Mouse (Mus musculus) liver, postnatal 0 days (tissue): Measurements from ENCODE around the gene N4bp2. TPM values are rescaled to one million over a fixed set of nuclear protein-coding genes. Genes with fewer than 3 reads are reported as not detected.
"Not testable (repeated sequence)": the region's sequence is repeated elsewhere in the genome, so short reads cannot be mapped to it uniquely, and the experiment has no call there.

ENCODE experiments used
- ATAC-seq: fragments of 200-750 bp; cut with Nextera tagmentation; 2 replicates; pipeline ENCODE4 v1.8.0; 2017; ENCODE audit warnings: mild to moderate bottlenecking, moderate library complexity
- DNase-seq: peaks from one replicate; pipeline ENCODE4 v3.0.0-alpha.2; 2016
- H3K27ac ChIP-seq: fragments of 300-500 bp; sonication (generic); 2 replicates; pipeline ENCODE4 v1.5.1; 2014; ENCODE audit warnings: antibody characterized with exemption, moderate library complexity, mild to moderate bottlenecking, low read depth
- H3K27me3 ChIP-seq: fragments of 300-500 bp; sonication (generic); 2 replicates; pipeline ENCODE4 v1.6.1; 2014; ENCODE audit warnings: low read length, control low read depth, mixed read lengths; ENCODE audit not compliant: insufficient read depth
- H3K36me3 ChIP-seq: fragments of 300-500 bp; sonication (generic); replicated peaks from 2 replicates; pipeline ENCODE4 v1.6.1; 2014; ENCODE audit warnings: mild to moderate bottlenecking, control low read depth, low read length, moderate library complexity, mixed read lengths; ENCODE audit not compliant: insufficient read depth
- H3K4me1 ChIP-seq: fragments of 300-500 bp; sonication (generic); 2 replicates; pipeline ENCODE4 v1.6.1; 2014; ENCODE audit warnings: antibody characterized with exemption, mild to moderate bottlenecking, control low read depth; ENCODE audit not compliant: insufficient read depth
- H3K4me2 ChIP-seq: fragments of 300-500 bp; sonication (generic); 2 replicates; pipeline ENCODE4 v1.6.1; 2014; ENCODE audit warnings: low read depth, mild to moderate bottlenecking, low read length, moderate library complexity, mixed read lengths
- H3K4me3 ChIP-seq: fragments of 300-500 bp; sonication (generic); 2 replicates; pipeline ENCODE4 v1.5.1; 2014; ENCODE audit warnings: low read depth, low read length
- H3K9ac ChIP-seq: fragments of 300-500 bp; sonication (generic); replicated peaks from 2 replicates; pipeline ENCODE4 v1.6.1; 2014; ENCODE audit warnings: mild to moderate bottlenecking, moderate library complexity
- H3K9me3 ChIP-seq: fragments of 300-500 bp; sonication (generic); 2 replicates; pipeline ENCODE4 v1.6.1; 2016; ENCODE audit warnings: mild to moderate bottlenecking, control low read depth, low read length, mixed read lengths
- CTCF ChIP-seq: sonication (generic); IDR thresholded peaks from 2 replicates; pipeline ENCODE4 v1.5.1; 2016; ENCODE audit warnings: antibody characterized with exemption, low read depth
- EP300 ChIP-seq: IDR thresholded peaks from 2 replicates; pipeline ENCODE4 v1.6.1; 2016; ENCODE audit warnings: antibody characterized with exemption, low read depth, mild to moderate bottlenecking
- WGBS: fragments of 180-500 bp; shearing (Covaris S2); extraction: QIAGEN DNeasy Blood & Tissue Kit; methylation state at CpG from one replicate; pipeline ENCODE4 v1.1.7; 2014; ENCODE audit not compliant: insufficient replicate concordance; 5-methylcytosine and 5-hydroxymethylcytosine counted together
- polyA plus RNA-seq: library from polyadenylated mRNA; unstranded; fragments of >200 nt; fragmentation: Nextera tagmentation; extraction: Ambion mirVana; gene quantifications from 2 replicates; pipeline ENCODE4 v1.2.1, GENCODE M21; 2015

N4bp2 gene
- polyA plus RNA-seq, result 4.6 and 5.1 TPM in 2 replicates

DNA sequence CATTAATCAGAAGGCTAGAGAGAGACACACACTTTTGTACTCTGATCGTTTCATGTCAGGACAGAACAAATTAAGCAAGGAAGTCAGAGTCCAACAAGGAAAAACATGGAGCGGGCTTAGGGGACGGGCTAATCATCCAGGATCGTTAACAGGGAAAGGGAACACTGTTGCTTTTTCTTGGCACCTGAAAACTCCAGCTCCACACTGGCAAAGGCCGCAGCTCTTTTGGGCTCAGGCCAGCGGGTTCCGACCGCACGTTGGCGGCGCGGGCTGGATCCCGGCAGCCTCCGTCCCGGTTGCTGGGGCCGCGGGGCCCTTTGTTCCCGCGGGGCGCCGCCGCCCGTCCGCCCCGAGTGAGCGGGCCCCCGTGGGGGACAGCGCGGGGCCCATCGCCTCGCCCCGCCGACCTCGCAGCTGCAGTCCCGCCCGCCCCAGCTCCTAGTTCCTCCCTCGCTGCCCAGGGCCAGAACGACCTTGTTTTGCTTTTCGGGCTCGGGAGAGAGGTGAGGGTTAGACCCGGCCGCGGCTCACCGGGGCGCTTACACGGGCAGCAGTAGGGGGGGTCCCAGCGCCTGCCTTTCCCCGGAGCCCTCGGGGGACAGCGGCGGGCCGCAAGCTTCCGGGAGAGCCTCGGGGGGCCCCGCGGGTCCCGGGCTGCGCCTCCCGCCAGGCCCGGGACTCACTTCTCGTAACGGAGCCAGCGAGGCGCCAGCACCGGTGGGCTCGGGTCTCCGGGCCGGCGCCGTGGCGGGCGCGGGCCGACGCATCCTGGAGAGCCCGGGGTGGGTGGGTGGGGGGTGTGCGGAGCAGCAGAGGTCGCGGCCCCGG is at the start of gene N4bp2:
N4bp2 (plus strand) TSS at position 434 of the 828 bp plus-strand sequence.
- TF ChIP-seq EP300 (peak; percentile 56; the same call in 1 of the 2 replicates), CTCF (no peak)
- Histone ChIP-seq H3K4me2 (peak within 1 kb of the TSS; percentile 79), H3K27me3 (no peaks in the 10 kb centered on the region), H3K27ac (peak within 1 kb of the TSS; percentile 100), H3K36me3 (no peaks in the 10 kb centered on the region; the same call in 1 of the 2 replicates), H3K9ac (peak within 1 kb of the TSS; percentile 100), H3K4me3 (peak within 1 kb of the TSS; percentile 97), H3K4me1 (peaks cover 11% of the 10 kb centered on the region), H3K9me3 (no peaks in the 10 kb centered on the region)
- 1% methylated on average over 48 of the region's 80 CpGs for WGBS
- DNase-seq, result peak; percentile 78
- peak; percentile 44 for ATAC-seq

DNA sequence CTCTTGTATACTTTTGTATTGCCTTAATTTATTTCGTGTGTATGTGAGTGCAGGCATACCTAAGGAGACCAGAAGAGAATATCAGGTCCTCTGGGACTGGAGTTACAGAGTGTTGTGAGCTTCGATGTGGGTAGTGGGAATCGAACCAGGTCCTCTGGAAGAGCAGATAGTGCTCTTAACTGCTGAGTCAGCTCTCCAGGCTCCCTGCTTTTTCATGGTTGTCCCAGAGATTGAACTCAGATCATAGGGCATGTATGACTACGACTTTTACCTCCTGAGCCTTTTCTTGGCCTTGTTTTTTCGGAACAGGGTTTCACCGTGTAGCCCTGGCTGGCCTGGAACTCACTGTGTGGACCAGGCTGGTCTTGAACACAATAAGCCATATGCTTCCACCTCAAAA is 48.2 kb upstream of the N4bp2 start:
- H3K9ac ChIP-seq, result no peak overlapping the region
- no peak overlapping the region for H3K4me3 ChIP-seq
- no peaks in the 10 kb centered on the region for H3K9me3 ChIP-seq
- H3K27me3 ChIP-seq, result no peaks in the 10 kb centered on the region
- ATAC-seq (no peak), DNase-seq (no peak)
- H3K27ac ChIP-seq, result no peak overlapping the region
- TF ChIP-seq EP300 (no peak), CTCF (no peak)
- no peaks in the 10 kb centered on the region for H3K36me3 ChIP-seq
- H3K4me2 ChIP-seq, result no peak overlapping the region
- WGBS, result 81% methylated on average over 6 of the region's 6 CpGs
- peaks cover 2% of the 10 kb centered on the region; the same call in 1 of the 2 replicates for H3K4me1 ChIP-seq

DNA sequence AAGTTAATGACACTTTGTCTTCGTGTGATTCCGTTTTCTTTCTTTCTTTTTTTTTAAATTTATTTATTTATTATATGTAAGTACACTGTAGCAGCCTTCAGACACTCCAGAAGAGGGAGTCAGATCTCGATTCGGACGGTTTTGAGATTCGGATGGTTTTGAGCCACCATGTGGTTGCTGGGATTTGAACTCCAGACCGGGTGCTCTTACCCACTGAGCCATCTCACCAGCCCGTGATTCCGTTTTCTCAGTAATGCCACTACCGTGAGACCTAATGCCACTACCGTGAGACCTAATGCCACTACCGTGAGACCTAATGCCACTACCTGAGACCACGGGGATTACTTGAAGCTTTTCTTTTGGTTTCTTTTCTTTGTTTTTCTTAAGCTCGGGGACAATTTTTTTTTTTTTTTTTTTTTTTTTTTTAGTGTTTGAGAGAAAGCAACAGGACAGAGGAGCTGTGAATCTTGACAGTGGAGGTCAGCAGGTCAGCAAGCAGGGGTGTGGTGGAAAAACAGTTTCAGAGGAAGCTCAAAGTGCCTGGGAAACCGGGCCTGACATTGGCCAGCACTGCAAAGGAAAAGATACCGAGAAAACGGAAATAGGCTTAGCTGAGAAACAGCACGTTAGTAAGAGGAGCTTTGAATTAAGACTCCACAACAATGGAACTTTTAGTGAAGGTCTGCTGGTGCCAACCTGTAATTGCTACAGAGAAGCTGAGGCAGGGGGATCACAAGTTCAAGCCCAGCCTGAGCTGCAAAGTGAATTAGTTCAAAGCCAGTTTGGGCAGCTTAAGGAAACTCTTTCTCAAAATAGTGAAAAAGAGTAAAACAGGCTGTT is 46.0 kb upstream of the N4bp2 start:
- H3K27ac ChIP-seq, result 0 out of 2 replicates have a peak overlapping the region, but pooled peaks have one; percentile 13

DNA sequence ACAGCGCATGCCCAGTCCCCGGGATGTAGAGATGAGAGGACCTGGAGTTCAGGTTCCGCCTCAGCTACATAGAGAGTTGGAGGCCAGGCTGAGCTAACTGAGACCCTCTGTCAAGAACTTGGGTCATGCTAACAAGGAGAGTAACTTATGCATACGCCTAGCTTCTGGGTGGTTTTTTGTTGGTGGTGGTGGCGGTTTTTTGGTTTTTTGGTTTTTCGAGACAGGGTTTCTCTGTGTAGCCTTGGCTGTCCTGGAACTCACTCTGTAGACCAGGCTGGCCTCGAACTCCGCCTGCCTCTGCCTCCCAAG is 45.5 kb upstream of the N4bp2 start:
- H3K4me2 ChIP-seq, H3K9me3 ChIP-seq, DNase-seq, H3K36me3 ChIP-seq, H3K9ac ChIP-seq, ATAC-seq, H3K4me3 ChIP-seq, H3K27me3 ChIP-seq, H3K4me1 ChIP-seq: not testable (repeated sequence)
- WGBS, result 85% methylated on average over 8 of the region's 8 CpGs
- H3K27ac ChIP-seq, result 0 out of 2 replicates have a peak overlapping the region, but pooled peaks have one; percentile 13

More for the DNA sequence above, 46.0 kb upstream of the N4bp2 start:
- Histone ChIP-seq H3K9me3 (no peaks in the 10 kb centered on the region), H3K9ac (no peak overlapping the region), H3K4me2 (no peak overlapping the region), H3K4me1 (peaks cover 2% of the 10 kb centered on the region; the same call in 1 of the 2 replicates), H3K36me3 (no peaks in the 10 kb centered on the region), H3K27me3 (no peaks in the 10 kb centered on the region), H3K4me3 (no peak overlapping the region)
- TF ChIP-seq EP300, result no peak
- TF ChIP-seq CTCF, result no peak
- ATAC-seq, result no peak
- DNase-seq, result no peak
- 69% methylated on average over 18 of the region's 18 CpGs for WGBS

DNA sequence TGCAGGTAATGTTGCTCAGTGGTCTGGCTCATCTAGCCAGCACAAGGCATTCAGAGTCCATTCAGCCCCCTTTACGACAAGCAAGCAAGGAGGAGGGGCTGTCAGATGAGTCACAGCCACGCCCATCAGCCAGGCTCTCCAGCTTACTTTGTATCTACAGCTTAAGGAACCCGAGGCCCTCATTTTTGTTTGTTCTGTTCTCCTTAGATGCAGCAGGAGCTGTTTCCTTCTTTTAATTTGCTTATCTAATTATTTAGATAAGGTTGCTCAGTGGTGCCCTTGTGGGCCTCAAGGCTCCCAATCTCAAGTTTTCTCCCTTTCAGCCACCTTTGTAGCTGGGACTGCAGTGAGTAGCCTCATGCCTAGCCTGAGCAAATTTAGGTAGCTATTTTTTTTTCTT is 45.0 kb upstream of the N4bp2 start:
- no peak overlapping the region for H3K9ac ChIP-seq
- no peak overlapping the region for H3K27ac ChIP-seq
- H3K36me3 ChIP-seq, result no peaks in the 10 kb centered on the region
- DNase-seq, result peak; percentile 41
- WGBS, result 33% methylated on average over 3 of the region's 3 CpGs
- no peaks in the 10 kb centered on the region for H3K27me3 ChIP-seq
- TF ChIP-seq CTCF (no peak), EP300 (no peak)
- no peak overlapping the region for H3K4me3 ChIP-seq
- peaks cover 2% of the 10 kb centered on the region; the same call in 1 of the 2 replicates for H3K4me1 ChIP-seq
- no peaks in the 10 kb centered on the region for H3K9me3 ChIP-seq
- H3K4me2 ChIP-seq, result no peak overlapping the region
- ATAC-seq, result 0 out of 2 replicates have a peak, but pooled peaks have one; percentile 23
